Mouse (Mus musculus): ENCODE data around the gene Letm1. TPM values are rescaled to one million over a fixed set of nuclear protein-coding genes. Genes with fewer than 3 reads are reported as not detected.

The Letm1 gene
- polyA plus RNA-seq, 1 experiment from 2014 or later: 12.9 TPM

DNA sequence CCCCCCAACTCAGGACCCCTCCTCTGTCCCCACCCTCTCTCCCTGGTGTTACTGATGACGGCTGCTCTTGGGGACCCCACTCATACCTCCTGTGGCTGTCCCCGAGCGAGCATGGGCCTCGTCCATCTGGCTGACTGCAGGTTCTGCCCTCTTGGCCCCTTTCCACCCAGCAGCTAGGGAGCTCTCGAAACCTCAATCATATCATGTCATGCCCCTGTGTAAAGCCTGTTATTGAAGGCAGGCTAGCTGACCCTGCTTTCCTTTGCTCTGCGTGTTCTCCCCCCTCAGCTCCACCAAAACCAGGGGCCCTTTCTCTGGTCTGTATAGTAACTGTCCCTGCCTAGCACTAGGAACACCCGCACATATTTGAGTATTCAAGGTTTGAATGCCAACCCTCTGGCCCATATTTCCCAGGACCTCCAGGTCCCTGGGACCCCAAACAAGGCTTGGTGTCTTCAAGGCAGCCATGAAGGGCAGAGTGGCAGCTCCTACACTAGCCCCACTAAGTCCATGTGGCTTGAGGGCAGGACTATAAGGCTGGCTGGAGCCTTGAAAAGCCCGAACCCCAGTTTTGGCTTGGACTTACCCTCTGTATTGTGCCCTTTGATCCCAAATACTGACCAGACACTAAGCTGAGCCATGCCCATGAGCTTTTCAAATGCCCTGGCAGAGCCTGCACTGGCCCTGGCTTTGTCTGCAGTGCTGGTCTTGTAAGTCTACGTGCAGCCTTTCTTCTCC is 76.8 kb downstream of the Letm1 start:
- no peak overlapping the region for H3K27ac ChIP-seq (ENCODE audit: low read length)
- H3K4me1 ChIP-seq (ENCODE audit: control insufficient read depth, low read depth, low read length): no peaks in the 10 kb centered on the region; the same call in 1 of the 2 replicates
- H3K4me2 ChIP-seq (ENCODE audit: low read depth, low read length): no peak overlapping the region
- no peak overlapping the region for H3K4me3 ChIP-seq (ENCODE audit: low read depth, low read length)
- 43% methylated on average over 9 of the region's 9 CpGs for WGBS (ENCODE audit: insufficient replicate concordance)
- no peak overlapping the region for H3K9ac ChIP-seq (ENCODE audit: low read depth, low read length)
- ATAC-seq (ENCODE audit: low read depth): no peak
- H3K36me3 ChIP-seq (ENCODE audit: control insufficient read depth, insufficient read depth): no peaks in the 10 kb centered on the region
- H3K27me3 ChIP-seq (ENCODE audit: control insufficient read depth, insufficient read depth, low read depth, low read length): no peaks in the 10 kb centered on the region
- H3K9me3 ChIP-seq (replicated peaks; ENCODE audit: control insufficient read depth, low read length): no peaks in the 10 kb centered on the region

- Histone ChIP-seq H3K9me3 (replicated peaks; ENCODE audit: control insufficient read depth, low read length) (no peaks in the 10 kb centered on the region), H3K27ac (ENCODE audit: low read length) (no peak overlapping the region), H3K36me3 (ENCODE audit: control insufficient read depth, insufficient read depth) (no peaks in the 10 kb centered on the region), H3K4me1 (ENCODE audit: control insufficient read depth, low read depth, low read length) (peaks cover 3% of the 10 kb centered on the region), H3K9ac (ENCODE audit: low read depth, low read length) (no peak overlapping the region), H3K27me3 (ENCODE audit: control insufficient read depth, insufficient read depth, low read depth, low read length) (no peaks in the 10 kb centered on the region), H3K4me3 (ENCODE audit: low read depth, low read length) (no peak overlapping the region), H3K4me2 (ENCODE audit: low read depth, low read length) (no peak overlapping the region)
- ATAC-seq (ENCODE audit: low read depth): no peak
- WGBS (ENCODE audit: insufficient replicate concordance): 47% methylated on average over 11 of the region's 11 CpGs
Measured at GRCm38 (mm10) chr5:33704945-33705611, 77.5 kb downstream of the Letm1 start.

GRCm38 (mm10) chr5:33703999-33704398 is 78.6 kb downstream of the Letm1 start:
- Histone ChIP-seq H3K4me3 (ENCODE audit: low read depth, low read length) (no peak overlapping the region), H3K9ac (ENCODE audit: low read depth, low read length) (no peak overlapping the region), H3K27ac (ENCODE audit: low read length) (no peak overlapping the region), H3K27me3 (ENCODE audit: control insufficient read depth, insufficient read depth, low read depth, low read length) (no peaks in the 10 kb centered on the region), H3K9me3 (replicated peaks; ENCODE audit: control insufficient read depth, low read length) (no peaks in the 10 kb centered on the region), H3K4me2 (ENCODE audit: low read depth, low read length) (no peak overlapping the region), H3K36me3 (ENCODE audit: control insufficient read depth, insufficient read depth) (no peaks in the 10 kb centered on the region), H3K4me1 (ENCODE audit: control insufficient read depth, low read depth, low read length) (peaks cover 5% of the 10 kb centered on the region)
- WGBS (ENCODE audit: insufficient replicate concordance): 58% methylated on average over 8 of the region's 8 CpGs
- ATAC-seq (ENCODE audit: low read depth): no peak

- ATAC-seq (ENCODE audit: low read depth): no peak
- Histone ChIP-seq H3K36me3 (ENCODE audit: control insufficient read depth, insufficient read depth) (no peaks in the 10 kb centered on the region), H3K27me3 (ENCODE audit: control insufficient read depth, insufficient read depth, low read depth, low read length) (no peaks in the 10 kb centered on the region), H3K27ac (ENCODE audit: low read length) (no peak overlapping the region), H3K4me3 (ENCODE audit: low read depth, low read length) (no peak overlapping the region), H3K9me3 (replicated peaks; ENCODE audit: control insufficient read depth, low read length) (no peaks in the 10 kb centered on the region), H3K9ac (ENCODE audit: low read depth, low read length) (no peak overlapping the region), H3K4me1 (ENCODE audit: control insufficient read depth, low read depth, low read length) (peaks cover 5% of the 10 kb centered on the region), H3K4me2 (ENCODE audit: low read depth, low read length) (no peak overlapping the region)
- WGBS (ENCODE audit: insufficient replicate concordance): 69% methylated on average over 11 of the region's 11 CpGs
Measured at GRCm38 (mm10) chr5:33701832-33702231, 80.8 kb downstream of the Letm1 start.

DNA sequence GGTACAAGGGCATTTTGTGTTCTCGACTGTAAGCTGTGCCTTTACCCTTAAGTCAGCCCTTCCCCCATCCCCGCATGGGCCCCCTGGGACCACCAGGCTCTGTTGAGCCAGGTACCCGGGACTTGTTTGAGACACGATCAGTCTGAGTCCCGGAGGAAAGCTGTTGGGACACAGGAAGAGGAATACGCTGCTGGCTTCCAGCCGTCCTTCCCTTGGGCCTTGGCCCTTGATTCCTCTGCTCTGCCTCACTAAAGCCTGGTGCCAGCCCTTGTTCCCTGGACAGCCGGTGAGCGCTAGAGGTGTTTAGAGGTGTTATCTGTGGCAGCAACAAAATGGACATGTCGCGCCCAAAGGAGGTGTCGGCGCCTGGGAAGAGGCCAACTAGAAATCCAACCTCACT is 82.6 kb downstream of the Letm1 start:
- H3K4me2 ChIP-seq (ENCODE audit: low read depth, low read length): no peak overlapping the region
- H3K36me3 ChIP-seq (ENCODE audit: control insufficient read depth, insufficient read depth): no peaks in the 10 kb centered on the region
- peaks cover 12% of the 10 kb centered on the region for H3K27me3 ChIP-seq (ENCODE audit: control insufficient read depth, insufficient read depth, low read depth, low read length)
- ATAC-seq (ENCODE audit: low read depth): no peak
- H3K9ac ChIP-seq (ENCODE audit: low read depth, low read length): no peak overlapping the region
- no peak overlapping the region for H3K4me3 ChIP-seq (ENCODE audit: low read depth, low read length)
- peaks cover 12% of the 10 kb centered on the region for H3K4me1 ChIP-seq (ENCODE audit: control insufficient read depth, low read depth, low read length)
- 46% methylated on average over 13 of the region's 13 CpGs for WGBS (ENCODE audit: insufficient replicate concordance)
- H3K9me3 ChIP-seq (replicated peaks; ENCODE audit: control insufficient read depth, low read length): no peaks in the 10 kb centered on the region
- no peak overlapping the region for H3K27ac ChIP-seq (ENCODE audit: low read length)

GRCm38 (mm10) chr5:33698669-33699068 is 83.9 kb downstream of the Letm1 start:
- no peaks in the 10 kb centered on the region for H3K9me3 ChIP-seq (replicated peaks; ENCODE audit: control insufficient read depth, low read length)
- no peaks in the 10 kb centered on the region for H3K36me3 ChIP-seq (ENCODE audit: control insufficient read depth, insufficient read depth)
- ATAC-seq (ENCODE audit: low read depth): no peak
- no peak overlapping the region for H3K9ac ChIP-seq (ENCODE audit: low read depth, low read length)
- H3K4me2 ChIP-seq (ENCODE audit: low read depth, low read length): no peak overlapping the region
- H3K4me3 ChIP-seq (ENCODE audit: low read depth, low read length): no peak overlapping the region
- WGBS (ENCODE audit: insufficient replicate concordance): 71% methylated on average over 5 of the region's 5 CpGs
- no peak overlapping the region for H3K27ac ChIP-seq (ENCODE audit: low read length)
- peaks cover 24% of the 10 kb centered on the region for H3K27me3 ChIP-seq (ENCODE audit: control insufficient read depth, insufficient read depth, low read depth, low read length)
- H3K4me1 ChIP-seq (ENCODE audit: control insufficient read depth, low read depth, low read length): peaks cover 12% of the 10 kb centered on the region

DNA sequence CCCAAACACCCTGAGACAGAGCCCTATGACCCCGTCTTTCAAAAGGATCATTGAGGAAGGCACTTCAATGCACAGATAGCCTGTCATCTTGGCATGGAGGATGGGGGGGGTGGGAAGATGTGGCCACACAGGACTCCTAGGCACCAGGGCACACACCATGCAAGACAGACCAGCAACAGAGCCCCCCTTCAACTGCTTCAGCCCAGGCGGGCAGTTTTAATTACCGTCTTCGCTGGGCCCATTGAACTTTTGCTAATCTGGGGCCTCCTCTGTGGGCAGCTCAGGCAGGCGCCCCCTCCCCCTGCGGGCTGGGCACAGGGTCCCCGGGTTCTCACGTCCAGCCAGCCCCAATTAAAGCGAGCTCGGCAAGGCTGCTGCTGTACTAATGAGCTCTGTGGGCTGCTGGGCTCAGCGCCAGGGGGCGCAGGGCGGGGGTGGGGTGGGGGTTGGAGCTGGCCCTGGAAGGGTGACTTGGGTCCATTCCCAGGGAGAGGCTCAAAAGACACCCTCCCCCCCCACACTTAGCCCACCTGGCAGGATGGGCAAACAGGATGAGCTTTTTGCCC is 84.6 kb downstream of the Letm1 start:
- 49% methylated on average over 13 of the region's 13 CpGs for WGBS (ENCODE audit: insufficient replicate concordance)

DNA sequence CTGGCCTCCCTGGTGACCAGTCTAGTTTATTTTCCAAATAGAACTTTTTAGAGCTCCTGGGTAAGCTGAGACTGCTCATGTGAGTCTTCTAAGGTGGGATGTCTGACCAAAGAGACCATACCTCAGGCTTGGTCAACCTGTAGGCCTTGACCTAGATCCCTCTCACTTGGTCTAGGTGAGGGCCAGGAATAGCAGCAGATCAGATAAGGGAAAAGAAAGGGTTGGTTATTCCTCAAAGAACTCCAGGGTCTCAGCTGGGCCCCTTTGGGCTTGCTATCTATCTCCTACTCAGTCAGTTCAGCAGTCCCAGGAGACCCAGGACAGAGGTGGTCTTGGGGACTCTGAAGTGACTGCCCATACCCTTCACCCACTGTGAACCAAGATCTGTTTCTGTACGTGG is 85.1 kb downstream of the Letm1 start:
- H3K4me2 ChIP-seq (ENCODE audit: low read depth, low read length): no peak overlapping the region
- H3K4me1 ChIP-seq (ENCODE audit: control insufficient read depth, low read depth, low read length): peaks cover 13% of the 10 kb centered on the region
- no peaks in the 10 kb centered on the region for H3K36me3 ChIP-seq (ENCODE audit: control insufficient read depth, insufficient read depth)
- ATAC-seq (ENCODE audit: low read depth): no peak
- H3K4me3 ChIP-seq (ENCODE audit: low read depth, low read length): no peak overlapping the region
- H3K27me3 ChIP-seq (ENCODE audit: control insufficient read depth, insufficient read depth, low read depth, low read length): peaks cover 31% of the 10 kb centered on the region
- H3K27ac ChIP-seq (ENCODE audit: low read length): no peak overlapping the region
- no peak overlapping the region for H3K9ac ChIP-seq (ENCODE audit: low read depth, low read length)
- 50% methylated on average over 1 of the region's 1 CpGs for WGBS (ENCODE audit: insufficient replicate concordance)
- H3K9me3 ChIP-seq (replicated peaks; ENCODE audit: control insufficient read depth, low read length): no peaks in the 10 kb centered on the region

More for the DNA sequence above, 84.6 kb downstream of the Letm1 start:
- Histone ChIP-seq H3K9me3 (replicated peaks; ENCODE audit: control insufficient read depth, low read length) (no peaks in the 10 kb centered on the region), H3K36me3 (ENCODE audit: control insufficient read depth, insufficient read depth) (no peaks in the 10 kb centered on the region), H3K27ac (ENCODE audit: low read length) (no peak overlapping the region), H3K4me1 (ENCODE audit: control insufficient read depth, low read depth, low read length) (peaks cover 12% of the 10 kb centered on the region), H3K4me2 (ENCODE audit: low read depth, low read length) (no peak overlapping the region), H3K27me3 (ENCODE audit: control insufficient read depth, insufficient read depth, low read depth, low read length) (peaks cover 27% of the 10 kb centered on the region), H3K9ac (ENCODE audit: low read depth, low read length) (no peak overlapping the region), H3K4me3 (ENCODE audit: low read depth, low read length) (no peak overlapping the region)
- no peak for ATAC-seq (ENCODE audit: low read depth)

- 48% methylated on average over 5 of the region's 5 CpGs for WGBS (ENCODE audit: insufficient replicate concordance)
- H3K9me3 ChIP-seq (replicated peaks; ENCODE audit: control insufficient read depth, low read length): no peaks in the 10 kb centered on the region
- no peak for ATAC-seq (ENCODE audit: low read depth)
- H3K27me3 ChIP-seq (ENCODE audit: control insufficient read depth, insufficient read depth, low read depth, low read length): peaks cover 36% of the 10 kb centered on the region
- no peak overlapping the region for H3K4me2 ChIP-seq (ENCODE audit: low read depth, low read length)
- H3K9ac ChIP-seq (ENCODE audit: low read depth, low read length): no peak overlapping the region
- peaks cover 15% of the 10 kb centered on the region for H3K4me1 ChIP-seq (ENCODE audit: control insufficient read depth, low read depth, low read length)
- no peaks in the 10 kb centered on the region for H3K36me3 ChIP-seq (ENCODE audit: control insufficient read depth, insufficient read depth)
- H3K4me3 ChIP-seq (ENCODE audit: low read depth, low read length): no peak overlapping the region
- no peak overlapping the region for H3K27ac ChIP-seq (ENCODE audit: low read length)
Measured at GRCm38 (mm10) chr5:33696430-33696829, 86.2 kb downstream of the Letm1 start.

Data from liver, embryonic 16.5 days (tissue).